Mouse (Mus musculus) bone marrow, adult 2 months (tissue): ENCODE data around the gene Fat1. TPM values are rescaled to one million over a fixed set of nuclear protein-coding genes. Genes with fewer than 3 reads are reported as not detected.

Source experiments
- H3K27ac ChIP-seq: fragments of 200-500 bp; 2 replicates; pipeline ENCODE4 v1.5.1; 2012; ENCODE audit warnings: low read depth, mild to moderate bottlenecking, control low read depth, inconsistent platforms, low read length; ENCODE audit not compliant: control insufficient read depth, poor library complexity, insufficient read depth
- H3K4me1 ChIP-seq: fragments of 200-500 bp; 2 replicates; pipeline ENCODE4 v1.6.1; 2011; ENCODE audit warnings: low read length; ENCODE audit not compliant: control insufficient read depth, insufficient read depth
- H3K4me3 ChIP-seq: fragments of 200-500 bp; replicated peaks from 2 replicates; pipeline ENCODE3; 2011; ENCODE audit warnings: mild to moderate bottlenecking, low read depth, low read length, control low read depth; ENCODE audit not compliant: control insufficient read depth
- CTCF ChIP-seq: fragments of 200-500 bp; IDR thresholded peaks from 2 replicates; pipeline ENCODE4 v1.5.1; 2011; ENCODE audit warnings: low read length, control low read depth; ENCODE audit not compliant: control insufficient read depth, insufficient read depth
- POLR2A ChIP-seq: fragments of 200-500 bp; IDR thresholded peaks from 2 replicates; pipeline ENCODE4 v1.6.1; 2011; ENCODE audit warnings: low read depth, mild to moderate bottlenecking, control low read depth, low read length, borderline replicate concordance; ENCODE audit not compliant: control insufficient read depth
- WGBS: fragments of 180-500 bp; shearing (Covaris S2); methylation state at CpG from one replicate; pipeline ENCODE4 v1.1.7; 2018; 5-methylcytosine and 5-hydroxymethylcytosine counted together
- polyA plus RNA-seq: library from polyadenylated mRNA; stranded (reverse); fragments of >200 nt; gene quantifications from 2 replicates; pipeline ENCODE4 v1.2.4, GENCODE M21; 2011; ENCODE audit warnings: low replicate concordance; ENCODE audit not compliant: missing spikeins, insufficient read depth, insufficient read length

Gene Fat1
- 0.97 and 5.9 TPM in 2 replicates for polyA plus RNA-seq

- no peak within 1 kb of the TSS for H3K4me3 ChIP-seq
- no peaks in the 10 kb centered on the region for H3K4me1 ChIP-seq
- no peak within 1 kb of the TSS; the same call in 1 of the 2 replicates for H3K27ac ChIP-seq
- WGBS: 1% methylated on average over 49 of the region's 49 CpGs
- TF ChIP-seq POLR2A: no peak
- TF ChIP-seq CTCF: no peak
Measured at GRCm38 (mm10) chr8:44934850-44935497, at the start of gene Fat1. Gene Fat1, plus strand, starts transcription at chr8:44935447.

GRCm38 (mm10) chr8:44894626-44895025, 40.6 kb upstream of the Fat1 start:
- Histone ChIP-seq H3K4me1 (no peaks in the 10 kb centered on the region), H3K27ac (no peak overlapping the region), H3K4me3 (no peak overlapping the region)
- no peak for TF ChIP-seq POLR2A
- no peak for TF ChIP-seq CTCF
- whole genome bisulfite sequencing: 68% methylated on average over 6 of the region's 6 CpGs

- no peak overlapping the region for H3K27ac ChIP-seq
- no peaks in the 10 kb centered on the region for H3K4me1 ChIP-seq
- TF ChIP-seq CTCF (no peak), POLR2A (no peak)
- 81% methylated on average over 12 of the region's 12 CpGs for WGBS
- H3K4me3 ChIP-seq: no peak overlapping the region
Measured at GRCm38 (mm10) chr8:44899575-44899991, 35.7 kb upstream of the Fat1 start.

GRCm38 (mm10) chr8:44911126-44911903, 23.9 kb upstream of the Fat1 start:
- 70% methylated on average over 12 of the region's 12 CpGs for WGBS

GRCm38 (mm10) chr8:44919487-44920082, 15.7 kb upstream of the Fat1 start:
- H3K4me1 ChIP-seq: no peaks in the 10 kb centered on the region
- H3K27ac ChIP-seq: no peak overlapping the region
- WGBS: 86% methylated on average over 12 of the region's 12 CpGs
- TF ChIP-seq CTCF: no peak
- no peak for TF ChIP-seq POLR2A
- no peak overlapping the region for H3K4me3 ChIP-seq

More at GRCm38 (mm10) chr8:44911126-44911903, 23.9 kb upstream of the Fat1 start:
- no peak overlapping the region for H3K27ac ChIP-seq
- no peak overlapping the region for H3K4me3 ChIP-seq
- no peaks in the 10 kb centered on the region for H3K4me1 ChIP-seq
- TF ChIP-seq CTCF (no peak), POLR2A (no peak)

GRCm38 (mm10) chr8:44920379-44921032, 14.7 kb upstream of the Fat1 start:
- 83% methylated on average over 7 of the region's 7 CpGs for WGBS
- TF ChIP-seq POLR2A (no peak), CTCF (no peak)

GRCm38 (mm10) chr8:44924995-44925394, 10.3 kb upstream of the Fat1 start:
- 83% methylated on average over 5 of the region's 5 CpGs for whole genome bisulfite sequencing
- Histone ChIP-seq H3K4me1 (no peaks in the 10 kb centered on the region), H3K4me3 (no peak overlapping the region), H3K27ac (no peak overlapping the region)
- TF ChIP-seq CTCF: no peak
- TF ChIP-seq POLR2A: no peak

More at GRCm38 (mm10) chr8:44920379-44921032, 14.7 kb upstream of the Fat1 start:
- no peaks in the 10 kb centered on the region for H3K4me1 ChIP-seq
- H3K4me3 ChIP-seq: no peak overlapping the region
- no peak overlapping the region for H3K27ac ChIP-seq

- no peaks in the 10 kb centered on the region for H3K4me1 ChIP-seq
- 62% methylated on average over 3 of the region's 3 CpGs for whole genome bisulfite sequencing
- TF ChIP-seq CTCF (no peak), POLR2A (no peak)
- H3K27ac ChIP-seq: no peak overlapping the region
- no peak overlapping the region for H3K4me3 ChIP-seq
Measured at GRCm38 (mm10) chr8:44930058-44930457, 5.2 kb upstream of the Fat1 start.
